Mouse (Mus musculus) midbrain, embryonic 11.5 days (tissue): ENCODE data around the gene Arhgef39. TPM values are rescaled to one million over a fixed set of nuclear protein-coding genes. Genes with fewer than 3 reads are reported as not detected.

ENCODE experiments used
- ATAC-seq: fragments of 200-750 bp; cut with Nextera tagmentation; 2 replicates; pipeline ENCODE4 v1.8.0; 2017; ENCODE audit warnings: moderate TSS enrichment, moderate library complexity; ENCODE audit not compliant: low FRiP score
- DNase-seq: peaks from one replicate; pipeline ENCODE4 v3.0.0; 2015; ENCODE audit warnings: low spot score; ENCODE audit errors: missing footprints
- H3K27ac ChIP-seq: fragments of 300-500 bp; sonication (generic); 2 replicates; pipeline ENCODE4 v1.5.1; 2014; ENCODE audit warnings: low read depth, low read length
- H3K27me3 ChIP-seq: fragments of 300-500 bp; sonication (generic); 2 replicates; pipeline ENCODE4 v1.6.1; 2014; ENCODE audit warnings: mild to moderate bottlenecking, low read length, moderate library complexity, mixed read lengths; ENCODE audit not compliant: control insufficient read depth, insufficient read depth
- H3K36me3 ChIP-seq: fragments of 300-500 bp; sonication (generic); 2 replicates; pipeline ENCODE4 v1.6.1; 2014; ENCODE audit warnings: mild to moderate bottlenecking, low read length, moderate library complexity, mixed read lengths; ENCODE audit not compliant: control insufficient read depth, insufficient read depth
- H3K4me1 ChIP-seq: fragments of 300-500 bp; sonication (generic); 2 replicates; pipeline ENCODE4 v1.6.1; 2014; ENCODE audit warnings: low read length; ENCODE audit not compliant: control insufficient read depth, insufficient read depth
- H3K4me2 ChIP-seq: fragments of 300-500 bp; sonication (generic); 2 replicates; pipeline ENCODE4 v1.6.1; 2014; ENCODE audit warnings: mild to moderate bottlenecking, moderate library complexity
- H3K4me3 ChIP-seq: fragments of 300-500 bp; sonication (generic); 2 replicates; pipeline ENCODE4 v1.5.1; 2014; ENCODE audit warnings: low read depth, low read length
- H3K9ac ChIP-seq: fragments of 300-500 bp; sonication (generic); 2 replicates; pipeline ENCODE4 v1.6.1; 2014; ENCODE audit warnings: low read length
- H3K9me3 ChIP-seq: fragments of 300-500 bp; sonication (generic); 2 replicates; pipeline ENCODE4 v1.6.1; 2016; ENCODE audit warnings: low read length; ENCODE audit not compliant: control insufficient read depth
- WGBS: fragments of 180-500 bp; shearing (Covaris S2); extraction: QIAGEN DNeasy Blood & Tissue Kit; methylation state at CpG from one replicate; pipeline ENCODE4 v1.1.7; 2014; 5-methylcytosine and 5-hydroxymethylcytosine counted together
- polyA plus RNA-seq: library from polyadenylated mRNA; unstranded; fragments of >200 nt; fragmentation: Nextera tagmentation; extraction: Ambion mirVana; gene quantifications from 2 replicates; pipeline ENCODE4 v1.2.1, GENCODE M21; 2014

The Arhgef39 gene
- polyA plus RNA-seq, 1 experiment from 2014 or later = 40.2 TPM

GRCm38 (mm10) chr4:43530081-43530501, 30.6 kb upstream of the Arhgef39 start:
- no peak overlapping the region for H3K4me3 ChIP-seq
- no peak for DNase-seq
- H3K9me3 ChIP-seq = no peaks in the 10 kb centered on the region
- H3K27ac ChIP-seq = no peak overlapping the region
- H3K27me3 ChIP-seq = peaks cover 6% of the 10 kb centered on the region; the same call in 1 of the 2 replicates
- ATAC-seq = no peak
- 77% methylated on average over 8 of the region's 8 CpGs for WGBS
- no peak overlapping the region for H3K9ac ChIP-seq
- no peaks in the 10 kb centered on the region for H3K4me1 ChIP-seq
- peaks cover 13% of the 10 kb centered on the region for H3K36me3 ChIP-seq
- H3K4me2 ChIP-seq = no peak overlapping the region

- ATAC-seq = no peak
- peaks cover 12% of the 10 kb centered on the region; the same call in 1 of the 2 replicates for H3K4me1 ChIP-seq
- H3K27ac ChIP-seq = no peak overlapping the region
- H3K4me2 ChIP-seq = no peak overlapping the region
- peaks cover 22% of the 10 kb centered on the region for H3K27me3 ChIP-seq
- H3K9me3 ChIP-seq = no peaks in the 10 kb centered on the region
- no peak overlapping the region for H3K9ac ChIP-seq
- peaks cover 10% of the 10 kb centered on the region for H3K36me3 ChIP-seq
- H3K4me3 ChIP-seq = no peak overlapping the region
- no peak for DNase-seq
- 77% methylated on average over 9 of the region's 9 CpGs for WGBS
Measured at GRCm38 (mm10) chr4:43528487-43528886, 29.0 kb upstream of the Arhgef39 start.

- H3K4me1 ChIP-seq = peaks cover 16% of the 10 kb centered on the region; the same call in 1 of the 2 replicates
- no peak overlapping the region for H3K4me3 ChIP-seq
- H3K9me3 ChIP-seq = no peaks in the 10 kb centered on the region
- DNase-seq = no peak
- H3K27ac ChIP-seq = no peak overlapping the region
- WGBS = 63% methylated on average over 5 of the region's 5 CpGs
- no peak overlapping the region for H3K4me2 ChIP-seq
- peaks cover 28% of the 10 kb centered on the region for H3K27me3 ChIP-seq
- peaks cover 7% of the 10 kb centered on the region for H3K36me3 ChIP-seq
- ATAC-seq = no peak
- H3K9ac ChIP-seq = no peak overlapping the region
Measured at GRCm38 (mm10) chr4:43527880-43528279, 28.4 kb upstream of the Arhgef39 start.

GRCm38 (mm10) chr4:43519956-43520355, 20.5 kb upstream of the Arhgef39 start:
- H3K9ac ChIP-seq = no peak overlapping the region
- no peak overlapping the region for H3K27ac ChIP-seq
- H3K4me2 ChIP-seq = 0 out of 2 replicates have a peak overlapping the region, but pooled peaks have one; percentile 27
- no peaks in the 10 kb centered on the region for H3K36me3 ChIP-seq
- H3K4me1 ChIP-seq = peaks cover 26% of the 10 kb centered on the region
- ATAC-seq (peak; percentile 68), DNase-seq (peak; percentile 99)
- peaks cover 39% of the 10 kb centered on the region for H3K27me3 ChIP-seq
- 10% methylated on average over 6 of the region's 6 CpGs for WGBS
- H3K4me3 ChIP-seq = no peak overlapping the region
- H3K9me3 ChIP-seq = no peaks in the 10 kb centered on the region

GRCm38 (mm10) chr4:43519551-43519950, 20.1 kb upstream of the Arhgef39 start:
- Histone ChIP-seq H3K4me2 (0 out of 2 replicates have a peak overlapping the region, but pooled peaks have one; percentile 27), H3K9ac (no peak overlapping the region), H3K27ac (no peak overlapping the region), H3K4me1 (peaks cover 23% of the 10 kb centered on the region), H3K27me3 (peaks cover 35% of the 10 kb centered on the region), H3K36me3 (no peaks in the 10 kb centered on the region), H3K9me3 (no peaks in the 10 kb centered on the region), H3K4me3 (no peak overlapping the region)
- DNase-seq = no peak
- WGBS = 10% methylated on average over 10 of the region's 10 CpGs
- ATAC-seq = no peak

- no peak for ATAC-seq
- WGBS = 75% methylated on average over 11 of the region's 11 CpGs
- H3K36me3 ChIP-seq = no peaks in the 10 kb centered on the region
- no peak for DNase-seq
- no peak overlapping the region for H3K4me3 ChIP-seq
- peaks cover 8% of the 10 kb centered on the region; the same call in 1 of the 2 replicates for H3K27me3 ChIP-seq
- no peaks in the 10 kb centered on the region for H3K9me3 ChIP-seq
- H3K4me2 ChIP-seq = no peak overlapping the region
- no peak overlapping the region for H3K27ac ChIP-seq
- no peak overlapping the region for H3K9ac ChIP-seq
- peaks cover 10% of the 10 kb centered on the region for H3K4me1 ChIP-seq
Measured at GRCm38 (mm10) chr4:43515764-43516708, 16.5 kb upstream of the Arhgef39 start.

DNA sequence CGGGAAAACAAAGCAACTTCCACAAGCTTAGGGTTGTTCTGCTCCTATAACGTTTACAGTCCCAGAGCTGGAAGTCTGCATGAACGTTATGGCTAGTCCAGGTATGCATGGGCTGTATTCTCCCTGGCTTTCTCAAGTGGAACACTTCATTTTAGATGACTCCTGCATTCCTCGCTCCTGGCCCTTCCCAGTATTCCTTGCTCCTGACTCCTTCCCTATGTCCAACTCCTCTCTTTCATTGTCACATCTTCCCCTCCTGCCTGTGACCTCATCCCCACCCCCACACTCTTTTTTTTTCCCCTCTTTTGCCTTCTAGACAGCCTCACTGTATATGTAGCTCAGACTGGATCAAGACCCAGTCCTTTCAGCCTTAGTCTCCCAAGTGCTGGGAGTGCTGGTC, 14.3 kb upstream of the Arhgef39 start:
- DNase-seq = no peak
- WGBS = 77% methylated on average over 4 of the region's 4 CpGs
- ATAC-seq = no peak
- Histone ChIP-seq H3K4me3 (no peak overlapping the region), H3K27ac (no peak overlapping the region), H3K4me1 (peaks cover under 1% of the 10 kb centered on the region; the same call in 1 of the 2 replicates), H3K27me3 (peaks cover 3% of the 10 kb centered on the region), H3K9ac (no peak overlapping the region), H3K9me3 (no peaks in the 10 kb centered on the region), H3K36me3 (no peaks in the 10 kb centered on the region), H3K4me2 (no peak overlapping the region)

GRCm38 (mm10) chr4:43513300-43513699, 13.8 kb upstream of the Arhgef39 start:
- Histone ChIP-seq H3K27me3 (peaks cover 7% of the 10 kb centered on the region), H3K4me3 (no peak overlapping the region), H3K9me3 (no peaks in the 10 kb centered on the region), H3K4me2 (no peak overlapping the region), H3K9ac (no peak overlapping the region), H3K36me3 (no peaks in the 10 kb centered on the region), H3K4me1 (peaks cover under 1% of the 10 kb centered on the region; the same call in 1 of the 2 replicates), H3K27ac (no peak overlapping the region)
- WGBS = 91% methylated on average over 4 of the region's 4 CpGs
- no peak for ATAC-seq
- no peak for DNase-seq

DNA sequence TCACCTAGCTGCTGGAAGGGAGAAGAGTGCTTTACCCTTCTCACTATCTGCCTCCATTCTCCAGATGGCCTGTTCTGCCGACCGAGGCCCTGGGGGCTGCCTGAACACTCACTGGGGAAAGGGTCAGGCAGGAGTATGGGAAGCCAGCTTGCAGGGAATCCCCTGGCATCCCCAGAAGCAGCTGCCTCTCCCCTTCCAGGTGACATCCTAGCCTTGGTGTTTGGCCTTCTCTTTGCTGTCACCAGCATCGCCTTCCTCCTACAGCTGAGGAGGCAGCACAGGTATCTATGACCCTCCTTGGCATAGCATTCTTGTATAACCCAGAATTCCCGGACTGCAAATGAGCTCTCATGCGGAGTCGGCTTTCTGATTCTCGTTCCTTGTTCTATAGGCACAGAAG, 13.2 kb upstream of the Arhgef39 start:
- DNase-seq = no peak
- no peak overlapping the region for H3K4me3 ChIP-seq
- H3K4me1 ChIP-seq = peaks cover 3% of the 10 kb centered on the region; the same call in 1 of the 2 replicates
- peaks cover 11% of the 10 kb centered on the region for H3K27me3 ChIP-seq
- H3K9ac ChIP-seq = no peak overlapping the region
- no peaks in the 10 kb centered on the region for H3K36me3 ChIP-seq
- no peak for ATAC-seq
- no peak overlapping the region for H3K27ac ChIP-seq
- H3K4me2 ChIP-seq = no peak overlapping the region
- no peaks in the 10 kb centered on the region for H3K9me3 ChIP-seq
- 73% methylated on average over 7 of the region's 7 CpGs for WGBS
